Mouse (Mus musculus) yolk sac, embryonic 10.5 days (tissue): ENCODE measurements at regions not wholly inside any gene's neighbourhood (a gene's known extent, or its start where the extent isn't known, plus 50 kb on each side); places are given as distances from the start of the nearest gene placed in this dataset.
"Not testable (repeated sequence)": the region's sequence is repeated elsewhere in the genome, so short reads cannot be mapped to it uniquely, and the experiment has no call there.

ENCODE experiments used
- DNase-seq: peaks from one replicate; pipeline ENCODE4 v3.0.0-alpha.2; 2017; ENCODE audit warnings: low spot score

DNA sequence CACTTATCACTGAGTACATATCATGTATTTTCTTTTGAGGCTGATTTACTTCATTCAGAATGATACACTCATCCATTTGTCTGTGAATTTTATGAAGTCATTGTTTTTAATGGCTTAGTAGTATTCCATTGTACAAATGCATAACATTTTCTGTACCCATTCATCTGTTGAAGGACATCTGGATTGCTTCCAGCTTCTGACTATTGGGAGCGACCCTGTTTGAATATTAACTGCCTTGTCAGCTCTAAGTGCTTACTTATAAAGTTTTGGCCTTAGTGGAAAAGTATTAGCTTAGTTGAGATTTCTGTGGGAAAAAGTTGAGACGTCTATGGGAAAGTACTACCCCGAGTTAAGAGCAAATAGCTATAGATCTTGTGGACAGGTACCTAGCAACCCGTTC lies 120.4 kb downstream of the Hnmt start:
- no peak for DNase-seq

DNA sequence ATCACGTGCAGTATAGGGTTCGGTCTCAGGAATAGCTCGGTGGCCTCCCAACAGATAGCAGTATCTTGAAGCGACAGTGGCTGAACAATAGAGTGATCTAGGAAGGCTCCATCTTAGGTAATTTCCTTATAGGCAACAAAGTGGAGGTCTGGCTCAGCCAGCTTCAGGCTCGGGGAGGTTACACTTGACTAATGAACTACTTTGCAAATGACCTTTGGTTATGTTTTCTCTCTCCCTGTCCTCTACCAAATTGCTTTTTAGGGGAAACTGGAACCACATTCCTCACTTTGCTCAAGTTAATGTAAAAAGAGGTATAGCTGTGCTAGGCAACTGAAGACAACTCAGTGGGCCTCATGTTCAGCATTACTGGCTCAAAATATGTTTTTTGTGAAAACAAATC lies 122.3 kb downstream of the Hnmt start:
- DNase-seq = no peak

DNA sequence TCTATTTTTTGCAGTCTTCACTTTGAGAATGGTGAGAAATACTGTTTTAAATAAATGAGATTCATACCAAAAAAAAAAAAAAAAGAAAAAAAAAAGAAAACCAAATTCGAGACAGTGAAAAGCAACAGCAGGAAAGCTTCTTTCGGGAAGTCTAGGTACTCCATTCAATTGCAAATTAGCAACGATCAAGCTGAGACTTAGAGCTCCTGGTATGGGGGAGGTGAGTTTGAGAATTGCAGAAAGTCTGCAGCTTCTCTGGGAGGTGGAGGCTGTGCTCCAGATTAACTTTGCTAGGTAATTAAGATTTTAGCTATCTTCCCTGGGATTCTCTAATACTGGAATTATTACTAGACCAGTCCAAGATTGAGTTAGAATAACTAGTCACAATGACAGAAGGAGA lies 140.4 kb downstream of the Hnmt start:
- not testable (repeated sequence) for DNase-seq

DNA sequence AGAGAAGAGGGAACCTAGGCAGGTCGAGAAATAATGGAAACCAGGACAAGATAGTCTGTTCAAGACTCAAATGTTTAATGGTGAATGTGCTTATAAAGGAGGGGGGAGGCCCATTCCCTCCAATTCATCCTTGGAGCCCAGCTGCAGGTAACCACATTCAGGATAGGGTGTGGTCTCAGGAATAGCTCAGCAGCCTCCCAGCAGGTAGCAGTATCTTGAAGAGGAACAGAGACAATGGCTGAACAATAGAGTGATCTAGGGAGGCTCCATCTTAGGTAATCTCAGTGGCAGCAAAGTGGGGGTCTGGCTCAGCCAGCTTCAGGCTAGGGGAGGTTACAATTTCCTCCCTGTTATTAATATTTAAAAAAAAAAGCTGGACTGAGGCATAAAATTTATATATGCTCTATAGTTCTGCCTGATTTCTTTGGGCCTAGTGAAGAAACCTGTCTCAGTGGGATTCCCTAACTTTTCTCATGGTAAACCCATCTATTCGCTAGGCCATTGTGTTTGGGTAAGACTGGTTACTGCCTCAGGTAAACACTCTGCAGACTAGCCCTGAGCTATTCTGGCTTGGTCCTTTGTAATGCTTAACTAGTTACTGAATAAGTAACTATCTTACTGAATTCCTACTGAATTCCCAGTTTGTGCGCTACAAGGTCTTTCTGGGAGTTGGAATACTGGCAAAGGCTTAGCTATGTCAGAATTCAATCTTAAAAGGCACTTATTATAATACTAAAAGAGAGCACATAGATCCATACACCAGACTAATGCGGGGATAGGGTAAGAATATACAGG lies 142.1 kb downstream of the Hnmt start:
- DNase-seq = not testable (repeated sequence)

DNA sequence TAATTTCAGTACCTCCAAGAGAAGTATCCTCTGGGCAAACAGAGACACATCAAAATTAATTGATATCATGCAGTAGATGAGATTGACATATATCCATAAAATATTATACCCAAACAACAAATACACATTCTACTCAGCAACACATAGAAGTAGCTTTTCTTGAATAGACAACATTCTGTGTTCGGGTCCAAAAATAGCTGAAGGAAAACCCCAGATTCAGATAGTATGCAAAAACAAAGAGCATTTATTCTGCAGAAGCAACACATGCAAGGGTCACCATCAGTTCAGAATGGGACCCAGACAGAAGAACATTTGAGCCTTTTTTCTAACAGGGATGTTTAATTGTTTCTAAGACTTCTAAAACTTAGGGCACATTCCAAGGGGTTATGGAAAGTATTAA lies 150.1 kb downstream of the Hnmt start:
- DNase-seq = no peak

DNA sequence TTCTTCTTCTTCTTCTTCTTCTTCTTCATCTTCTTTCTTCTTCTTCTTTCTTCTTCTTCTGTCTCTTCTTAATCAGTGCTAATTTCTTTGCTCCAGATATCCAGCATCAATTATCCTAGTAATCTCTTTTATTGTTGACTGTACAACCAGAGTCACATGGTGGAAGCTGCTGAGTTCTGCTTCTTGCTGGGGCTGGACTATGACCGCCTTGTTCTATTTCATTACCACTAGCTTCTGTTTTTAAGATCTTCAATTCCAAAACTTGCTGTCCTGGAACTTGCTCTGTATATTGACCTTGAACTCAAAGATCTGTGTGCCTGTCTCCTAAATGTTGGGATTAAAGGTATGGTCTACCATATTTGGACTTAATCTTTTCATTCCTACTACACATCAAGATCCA lies 152.2 kb downstream of the Hnmt start:
- no peak for DNase-seq

DNA sequence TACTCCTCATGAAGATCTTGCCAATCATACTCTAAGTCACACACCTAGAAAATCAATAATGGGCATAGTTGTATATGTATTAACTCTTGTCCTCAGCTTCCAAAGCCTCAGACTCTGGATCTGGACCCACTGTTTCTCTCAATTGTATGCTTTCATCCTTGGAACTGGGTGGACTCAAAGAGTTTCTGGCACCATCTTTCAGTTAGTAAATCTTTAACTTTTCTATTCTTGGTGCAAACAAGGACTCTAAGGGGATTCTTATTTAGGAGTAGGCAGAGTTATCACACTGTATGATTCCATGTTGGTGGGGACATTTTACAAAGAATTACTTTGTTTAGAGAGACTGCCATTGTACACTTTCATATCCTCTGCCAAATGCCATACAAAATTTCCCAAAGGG lies 156.0 kb downstream of the Hnmt start:
- no peak for DNase-seq

DNA sequence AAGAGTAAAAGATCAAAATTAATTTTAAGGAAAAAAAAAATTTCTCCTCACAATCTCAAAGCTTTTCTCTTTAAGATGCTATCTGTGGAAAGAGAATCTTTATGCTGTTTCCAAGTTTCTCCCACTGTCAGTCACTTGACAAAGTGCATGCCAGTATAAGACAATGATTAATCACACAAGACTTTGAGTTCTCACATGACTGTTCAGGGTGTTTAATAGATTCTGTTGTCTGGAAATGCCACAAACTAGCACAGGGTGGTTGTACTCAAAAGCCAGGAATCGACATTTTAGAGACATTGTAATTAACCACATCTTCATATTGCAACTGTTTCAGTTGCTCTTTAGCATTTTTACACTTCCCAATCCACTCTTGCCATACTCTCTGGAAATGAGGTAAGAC lies 181.8 kb downstream of the Hnmt start:
- no peak for DNase-seq

DNA sequence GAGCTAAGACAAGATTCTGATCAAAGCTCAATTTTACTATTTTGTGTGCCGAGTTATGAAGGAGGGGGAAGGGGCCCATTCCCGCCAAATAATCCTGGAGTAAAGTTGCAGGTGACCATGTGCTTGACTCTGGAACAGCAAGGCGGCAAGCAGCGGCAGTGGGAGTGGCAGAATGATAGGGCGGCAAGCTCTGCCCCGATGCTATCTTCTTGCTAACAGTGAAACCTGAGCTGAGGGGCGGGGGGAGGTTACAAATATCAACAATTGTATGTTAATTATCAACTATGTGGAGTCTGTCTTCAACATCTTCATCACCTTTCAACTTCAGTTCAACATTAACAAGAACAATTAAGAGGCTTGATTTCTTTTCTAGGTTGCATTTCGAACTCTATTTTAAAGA lies 182.9 kb downstream of the Hnmt start:
- peak; percentile 10 for DNase-seq

DNA sequence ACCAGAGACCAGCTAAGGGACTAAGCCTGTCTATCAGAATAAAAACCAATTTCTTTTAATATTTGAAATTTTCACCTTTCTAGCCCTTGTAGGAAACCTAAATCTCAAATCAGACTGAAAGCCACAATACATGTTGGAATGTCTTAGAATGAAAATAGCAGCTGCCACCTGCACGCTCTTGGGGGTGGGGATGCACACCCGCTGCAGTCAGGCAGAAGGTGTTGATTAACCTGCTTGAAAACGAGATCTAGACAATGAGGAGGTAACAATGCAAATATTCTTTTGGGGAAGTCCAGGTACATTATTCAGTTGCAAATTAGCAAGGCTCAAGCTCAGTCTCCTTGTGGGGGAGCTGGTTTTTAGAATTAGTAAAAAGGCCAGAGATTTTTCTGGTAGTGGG lies 186.9 kb downstream of the Hnmt start:
- not testable (repeated sequence) for DNase-seq
